Mouse (Mus musculus) frontal cortex, adult 2 months (tissue): Measurements from ENCODE around the gene Gadd45gip1. TPM values are rescaled to one million over a fixed set of nuclear protein-coding genes. Genes with fewer than 3 reads are reported as not detected.

ENCODE experiments used
- DNase-seq, 2 experiments: peaks; one replicate each; pipeline ENCODE4 v3.0.0; 2022; ENCODE audit warnings: low spot score in 1 of 2; ENCODE audit errors: extremely low spot score in 1 of 2
- polyA plus RNA-seq: library from polyadenylated mRNA; depleted of rRNA; stranded (reverse); fragments of >200 nt; gene quantifications from 2 replicates; pipeline ENCODE4 v1.2.3, GENCODE M21; 2012; rRNA removed

Gadd45gip1 gene
- polyA plus RNA-seq = 28.0 and 30.9 TPM in 2 replicates

DNA sequence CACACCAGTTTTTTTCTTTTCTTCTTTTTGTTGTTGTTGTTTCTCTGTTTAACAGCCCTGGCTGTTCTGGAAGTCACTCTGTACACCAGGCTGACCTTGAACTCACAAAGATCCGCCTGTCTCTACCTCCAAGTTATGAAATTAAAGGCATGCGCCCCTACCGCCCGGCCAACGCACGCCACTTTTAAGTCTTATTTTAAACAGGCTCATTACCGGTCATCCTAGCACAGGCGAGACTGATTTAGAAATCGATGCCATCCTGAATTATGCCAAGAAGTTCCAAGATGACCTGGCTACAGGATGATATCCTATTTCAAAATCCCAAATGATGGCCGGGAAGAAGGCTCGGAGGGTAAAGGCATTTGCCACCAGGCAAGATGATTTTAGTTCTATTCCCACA, at the start of gene Gadd45gip1:
Gene Gadd45gip1, plus strand, starts transcription at position 33 of the 400 bp plus-strand sequence.
- no peak for DNase-seq

DNA sequence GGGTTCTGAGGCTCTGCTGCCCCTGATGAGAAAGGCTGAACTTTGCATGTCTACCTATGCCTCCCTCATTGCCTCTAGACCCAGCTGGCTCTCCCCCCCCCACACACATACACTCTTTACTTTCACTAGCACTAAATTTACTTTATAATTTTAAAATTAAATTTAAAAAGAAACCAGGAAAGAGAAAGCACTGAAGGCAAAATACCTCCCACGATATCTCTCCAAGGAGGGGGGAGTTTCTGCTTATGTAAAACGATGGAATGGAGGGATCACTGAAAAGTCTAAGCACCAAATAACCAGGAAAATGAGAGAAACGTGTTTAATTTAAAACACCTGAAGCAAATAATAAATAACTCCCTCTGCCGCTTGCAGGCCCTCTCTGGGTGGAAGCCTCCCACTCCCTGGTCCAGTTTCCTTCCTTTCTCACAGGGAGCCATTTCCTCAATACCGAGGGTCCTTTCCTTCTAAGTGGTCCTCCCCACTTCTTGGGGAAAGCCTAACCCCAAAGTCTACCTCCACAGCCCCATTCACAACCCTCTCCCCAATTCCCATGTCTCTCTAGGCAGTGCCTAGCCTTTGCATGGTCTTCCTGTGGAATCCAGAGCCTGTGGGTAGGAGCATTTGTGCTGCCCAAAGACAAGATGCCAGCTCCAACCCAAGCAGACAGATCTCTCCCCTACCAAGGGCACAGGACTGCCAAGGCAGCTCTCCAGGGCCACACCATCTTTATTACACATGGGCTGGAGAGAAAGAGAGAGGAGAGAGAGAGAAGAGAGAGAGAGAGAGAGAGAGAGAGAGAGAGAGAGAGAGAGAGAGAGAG, 49.4 kb upstream of the Gadd45gip1 start:
- no peak for DNase-seq

DNA sequence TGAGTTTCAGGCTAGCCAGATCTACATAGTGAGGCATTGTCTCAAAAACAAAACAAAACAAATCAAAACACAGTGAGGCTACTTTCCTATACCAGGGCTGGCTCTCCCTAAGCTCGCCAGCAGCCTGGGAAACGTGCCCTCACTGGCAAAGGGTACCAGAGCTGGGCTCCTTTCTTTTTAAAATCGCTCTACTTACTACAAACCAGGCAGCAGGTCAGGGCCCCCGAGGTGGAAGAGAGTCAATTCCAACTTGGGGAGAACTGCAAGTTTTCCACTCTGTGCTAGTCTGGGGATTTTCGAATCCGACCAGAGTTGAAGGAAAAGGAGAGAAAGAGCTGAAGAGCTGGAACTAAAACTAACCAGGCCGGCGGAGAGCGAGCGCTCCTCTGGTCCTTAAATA, 48.6 kb upstream of the Gadd45gip1 start:
- no peak for DNase-seq

DNA sequence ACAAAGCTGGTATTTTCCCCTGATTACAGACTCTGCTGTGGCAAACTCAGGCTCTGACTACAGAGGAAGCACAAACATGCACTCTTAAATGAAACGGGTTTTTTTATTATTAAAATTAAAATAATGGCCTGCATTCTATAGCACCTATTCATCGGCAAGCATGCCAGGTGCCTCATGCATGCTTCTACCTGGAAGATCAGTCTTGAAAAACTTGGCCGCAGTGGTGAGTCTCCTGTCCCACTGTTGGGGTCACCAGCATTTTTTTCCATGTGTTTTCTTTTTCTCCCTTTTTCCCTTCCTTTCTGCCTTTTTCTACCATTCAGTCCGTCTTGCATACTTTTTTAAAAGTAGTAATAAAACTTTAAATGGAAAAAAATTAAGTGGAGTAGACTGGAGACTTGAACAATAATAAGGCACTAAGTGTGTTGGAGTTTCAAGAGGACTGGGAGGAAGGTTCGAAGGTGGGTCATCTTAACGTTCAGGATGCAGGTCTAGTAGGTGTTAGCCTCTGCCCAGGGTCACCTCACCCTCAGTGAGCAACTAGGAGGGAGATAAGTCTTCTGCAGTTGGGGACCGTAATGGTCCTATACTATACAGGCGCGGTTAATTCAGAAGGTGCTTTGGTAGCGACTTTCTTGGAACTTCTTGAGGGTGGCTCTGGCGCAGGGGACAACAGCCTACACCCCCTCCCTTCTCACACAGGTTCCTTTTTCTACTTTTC, 48.0 kb upstream of the Gadd45gip1 start:
- no peak for DNase-seq

DNA sequence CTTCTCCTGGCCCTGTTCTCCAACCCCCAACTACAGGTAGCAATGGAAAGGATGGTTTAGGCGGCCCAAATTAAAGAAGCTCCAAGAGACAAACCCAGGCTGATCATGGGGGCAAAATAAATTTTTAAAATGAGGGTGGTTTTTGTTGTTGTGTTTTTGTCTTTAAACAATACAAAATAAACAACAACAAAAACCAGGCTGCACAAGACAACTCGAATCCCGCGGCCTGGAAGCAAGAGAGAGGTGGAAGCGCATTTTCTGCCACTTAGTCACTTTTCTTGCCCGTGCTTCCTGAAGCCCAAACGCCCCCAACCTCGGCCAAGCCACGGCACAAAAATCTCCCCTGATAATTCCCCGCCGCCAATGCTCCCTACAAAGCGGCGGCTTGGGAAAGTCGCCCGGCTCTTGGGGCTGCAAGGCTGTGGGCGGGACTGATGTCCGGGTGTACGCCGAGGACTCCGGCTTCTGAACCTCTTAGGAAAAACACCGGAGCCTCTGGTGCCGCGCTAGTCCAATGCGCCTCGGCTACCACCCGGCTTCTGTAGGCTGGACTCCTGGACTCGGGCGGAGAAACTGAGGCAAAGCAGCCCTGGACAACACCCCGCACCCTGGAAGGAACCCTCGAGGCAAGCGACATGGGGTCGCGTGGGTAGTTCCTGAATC, 47.3 kb upstream of the Gadd45gip1 start:
- no peak for DNase-seq

DNA sequence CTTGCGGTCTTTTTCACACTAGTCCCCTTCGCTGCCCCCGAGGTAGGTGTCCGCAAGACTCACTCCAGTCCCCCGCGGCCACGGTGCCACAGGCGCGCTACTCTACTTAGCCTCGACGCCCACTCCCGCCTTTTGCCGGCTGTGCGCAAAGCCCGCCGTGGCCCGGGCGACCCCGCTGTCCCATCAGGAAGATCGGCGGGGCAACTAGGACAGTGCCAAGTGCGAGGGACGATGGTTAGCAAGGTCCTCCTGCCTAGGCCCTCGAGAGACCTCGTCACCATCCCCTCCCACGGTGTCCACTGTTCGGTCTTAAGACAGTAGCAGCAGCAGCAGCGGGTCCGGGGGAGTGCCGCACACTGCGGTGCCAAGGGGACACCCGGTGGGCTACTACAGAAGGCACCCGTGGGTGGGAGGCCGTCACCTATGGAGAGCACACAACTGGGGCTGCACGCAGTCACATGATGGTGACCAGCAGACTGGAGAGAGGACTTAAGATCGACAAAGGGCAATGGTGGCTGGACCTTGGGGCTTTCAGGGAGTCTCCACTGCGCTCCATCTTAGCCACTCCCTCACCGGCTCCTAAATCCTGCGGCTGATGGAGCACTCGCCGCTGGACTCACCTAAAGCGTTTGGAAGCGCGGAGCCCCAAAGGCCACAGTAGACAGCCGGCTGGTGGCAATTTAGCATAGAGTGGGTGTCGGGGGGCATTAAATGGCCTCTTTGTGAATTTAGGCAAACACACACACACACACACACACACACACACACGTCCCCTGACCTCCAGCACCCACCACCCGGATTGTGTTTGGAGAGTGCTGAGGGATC, 46.4 kb upstream of the Gadd45gip1 start:
- DNase-seq = no peak

DNA sequence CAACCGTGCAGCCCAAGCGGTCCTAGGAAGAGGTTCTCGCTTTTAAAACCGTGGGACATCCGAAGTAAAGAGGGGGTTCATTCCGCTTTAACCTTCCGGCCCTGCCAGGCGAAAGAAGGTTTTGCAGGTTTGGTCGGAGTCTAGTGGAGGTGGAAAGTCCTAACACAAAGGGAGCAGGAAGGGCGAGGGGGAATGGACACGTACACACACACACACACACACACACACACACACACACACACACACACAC, 45.9 kb upstream of the Gadd45gip1 start:
- DNase-seq = no peak

DNA sequence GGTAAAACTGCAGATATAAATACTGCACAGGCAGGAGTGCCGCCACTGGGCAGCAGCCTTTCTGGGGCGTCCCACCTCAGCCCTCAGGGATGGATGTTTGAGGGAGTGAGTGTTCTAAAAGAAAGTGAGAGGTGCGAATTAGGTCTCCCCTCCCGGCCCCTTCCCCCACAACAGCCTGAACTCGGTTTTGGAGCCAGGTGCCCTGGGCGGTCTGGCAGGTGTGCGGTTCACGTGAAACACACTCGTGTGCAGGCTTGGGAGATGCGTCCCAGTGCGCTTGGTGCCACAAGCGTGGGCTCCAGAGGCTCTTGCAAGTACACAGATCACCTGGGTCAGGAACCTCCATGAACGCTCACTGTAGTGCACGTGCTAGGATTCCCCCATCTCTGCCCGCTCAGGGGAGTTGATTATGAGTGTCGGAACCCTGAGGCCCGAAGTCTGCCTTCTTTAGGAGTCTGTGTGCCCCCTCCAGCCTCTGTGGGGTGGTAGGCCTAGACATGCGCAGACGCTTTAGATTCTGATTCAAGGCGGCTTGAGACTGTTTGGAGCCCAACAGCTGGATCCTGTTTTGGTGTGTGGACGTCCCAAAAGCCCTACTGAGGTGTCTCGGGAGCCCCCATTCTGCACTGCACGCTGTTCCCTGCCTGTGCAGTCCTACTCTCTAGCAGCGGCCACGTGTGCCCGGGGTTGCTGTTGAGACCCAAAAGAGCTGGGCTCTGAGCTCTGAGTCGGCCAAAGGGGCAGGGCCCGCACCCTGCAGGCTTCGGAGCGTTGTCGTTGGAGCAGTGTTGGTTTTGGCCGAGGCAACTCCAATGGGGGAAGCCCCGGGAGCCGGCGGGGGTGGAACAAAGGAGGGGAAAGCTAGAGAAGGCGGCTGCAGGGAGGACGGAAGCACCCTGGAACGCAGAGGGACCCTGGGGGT, 45.3 kb upstream of the Gadd45gip1 start:
- no peak for DNase-seq

DNA sequence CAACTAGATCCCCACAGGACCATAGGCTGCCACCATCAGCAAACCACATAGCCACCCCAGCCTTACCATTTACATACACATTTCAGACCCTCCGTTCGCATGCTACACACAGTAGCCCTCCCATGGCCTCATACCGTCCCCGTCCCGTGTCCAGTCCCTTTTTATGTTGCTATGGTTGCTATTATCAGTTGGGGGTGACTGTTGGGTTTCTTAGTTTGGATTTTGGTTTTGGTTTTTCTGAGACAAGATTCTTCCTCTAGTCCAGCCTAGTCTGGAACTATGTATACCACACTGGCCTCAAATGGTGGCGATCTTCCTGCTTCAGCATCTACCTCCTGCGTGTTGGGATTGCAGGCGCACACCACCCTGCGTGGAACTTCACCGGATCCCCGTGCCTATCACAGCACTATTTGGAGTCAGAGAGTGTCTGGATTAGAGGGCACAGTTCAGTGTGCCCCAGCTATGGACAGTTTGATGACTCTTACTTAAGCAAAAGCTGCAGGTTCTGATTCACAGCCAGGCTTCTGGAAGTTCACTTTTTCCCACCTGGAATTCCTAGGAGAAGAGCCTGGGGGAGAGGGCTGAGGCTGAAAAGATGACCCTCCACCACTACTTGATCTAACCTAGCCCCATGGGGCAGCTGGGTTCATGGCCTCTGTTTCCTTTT, 44.4 kb upstream of the Gadd45gip1 start:
- no peak for DNase-seq

DNA sequence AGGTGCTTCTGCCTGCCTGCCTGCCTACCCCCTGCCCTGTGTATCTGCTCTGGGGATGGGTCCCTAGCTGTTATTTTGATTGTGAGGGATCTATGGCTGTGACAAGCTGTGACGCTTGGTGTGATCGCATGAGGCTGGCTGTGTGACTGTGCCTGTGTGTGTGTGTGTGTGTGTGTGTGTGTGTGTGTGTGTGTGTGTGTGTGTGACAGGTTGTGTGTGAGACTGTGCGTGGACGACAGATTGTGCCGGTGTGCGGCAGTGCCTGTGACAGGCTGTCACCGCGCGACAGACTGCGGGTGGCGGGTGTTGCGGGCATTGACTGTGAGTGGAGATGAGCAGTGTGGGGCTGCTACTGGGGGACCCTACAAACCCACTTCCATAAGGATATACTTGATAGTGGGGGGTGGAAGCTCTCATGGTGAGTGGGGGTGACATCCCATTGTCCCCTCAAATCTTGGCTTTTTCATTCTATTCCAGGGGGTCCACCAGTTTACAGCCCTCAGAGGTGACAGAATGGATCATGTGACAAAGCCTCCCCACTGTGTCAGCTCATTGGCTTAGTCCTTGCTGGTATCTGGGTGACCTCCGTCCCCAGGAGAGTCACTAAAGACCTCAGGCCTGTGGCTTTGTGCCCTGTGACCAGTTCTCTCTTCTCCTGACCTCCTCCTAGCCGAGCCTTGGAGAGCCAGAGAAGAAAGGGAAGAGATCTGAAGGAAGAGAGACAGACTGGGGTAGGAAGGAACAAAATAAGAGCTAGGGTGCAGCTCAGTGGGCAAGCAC, 43.6 kb upstream of the Gadd45gip1 start:
- no peak for DNase-seq

DNA sequence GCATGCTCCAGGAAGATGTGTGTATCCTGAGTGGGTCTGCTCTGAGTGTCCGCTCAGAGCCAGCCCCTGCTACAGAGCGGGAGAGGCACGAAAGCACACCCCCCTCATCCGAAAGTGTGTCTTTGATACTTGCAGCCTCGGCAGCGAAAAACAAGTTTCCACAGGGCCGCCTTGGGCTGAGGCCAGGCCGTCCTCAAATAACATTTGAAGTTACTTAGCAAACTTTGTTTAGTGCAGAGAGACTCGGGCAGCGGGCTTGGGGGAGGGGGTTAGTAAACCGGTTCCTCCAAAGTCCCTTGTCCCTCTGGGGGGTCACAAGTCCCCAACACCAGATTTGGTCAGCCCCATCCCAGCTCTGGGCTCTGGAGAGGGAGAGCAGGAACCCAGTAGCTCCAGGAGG, 42.4 kb upstream of the Gadd45gip1 start:
- peak in 1 of 2 experiments; percentile 71 for DNase-seq

DNA sequence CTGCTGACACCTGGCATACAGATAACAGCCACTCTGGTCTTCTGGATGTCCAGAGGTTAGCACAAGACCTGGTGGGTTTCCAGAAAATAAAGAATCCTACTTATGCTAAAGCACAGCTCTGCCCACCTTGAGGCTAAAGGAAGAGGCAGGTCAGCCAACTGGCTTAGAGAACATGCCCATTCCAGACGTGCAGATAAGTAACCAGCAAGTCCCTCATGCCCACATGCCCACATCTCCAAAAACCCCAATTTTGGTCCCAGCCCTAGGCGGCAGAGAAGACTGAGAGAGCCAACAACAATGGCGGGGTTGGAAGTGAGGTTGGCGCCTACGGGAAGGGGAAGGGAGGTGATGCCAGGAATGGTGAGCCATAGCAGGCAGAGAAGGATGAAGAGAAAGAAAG, 42.0 kb upstream of the Gadd45gip1 start:
- DNase-seq = no peak

DNA sequence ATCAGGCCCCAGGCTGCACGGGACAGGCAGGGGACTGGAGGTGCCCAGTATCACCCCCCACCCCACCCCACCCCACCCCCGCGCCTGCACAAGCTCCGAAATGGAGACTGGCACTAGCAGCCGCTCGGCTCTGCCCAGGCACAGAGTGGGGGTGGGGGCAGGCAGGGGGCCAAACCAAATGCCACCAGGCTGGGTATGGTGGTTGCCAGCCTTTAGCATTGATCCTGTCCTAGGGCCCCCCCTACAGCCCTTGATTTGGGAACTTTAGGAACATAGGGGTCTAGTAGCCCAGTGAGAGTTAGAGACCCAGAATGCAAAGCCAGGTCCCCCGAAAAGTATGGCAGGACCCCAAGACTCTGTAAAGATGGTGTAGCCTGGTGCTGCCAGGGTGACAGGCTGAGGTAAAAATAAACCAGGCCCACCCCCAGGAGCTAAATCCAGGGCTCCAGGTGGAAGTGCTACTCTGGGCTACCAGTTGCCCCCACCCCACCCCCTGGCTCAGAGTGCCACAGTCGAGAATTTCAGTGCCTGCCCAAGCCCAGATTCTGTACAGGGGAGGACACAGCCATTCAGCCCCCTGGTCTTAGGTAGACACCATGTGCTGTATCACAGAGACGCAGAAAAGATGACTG, 41.4 kb upstream of the Gadd45gip1 start:
- no peak for DNase-seq

DNA sequence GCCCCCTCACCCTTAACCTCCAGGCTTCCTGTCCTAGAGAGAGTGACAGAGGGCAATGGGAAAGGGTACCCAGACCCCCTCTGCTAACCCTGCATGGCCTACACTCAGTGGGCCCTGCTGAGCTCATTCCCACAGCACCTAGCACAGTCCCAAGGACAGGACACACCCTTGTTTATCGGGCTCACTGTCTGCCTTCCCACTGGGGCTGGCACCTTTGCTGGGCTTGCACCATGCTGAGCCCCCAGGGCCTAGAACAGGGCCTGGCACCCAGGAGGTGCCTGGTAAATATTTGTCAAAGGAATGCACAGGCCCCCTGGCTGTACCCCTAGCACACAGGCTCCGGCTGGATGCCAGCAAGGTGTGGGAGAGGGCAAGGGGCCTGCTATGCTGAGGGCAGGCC, 40.8 kb upstream of the Gadd45gip1 start:
- DNase-seq = no peak

DNA sequence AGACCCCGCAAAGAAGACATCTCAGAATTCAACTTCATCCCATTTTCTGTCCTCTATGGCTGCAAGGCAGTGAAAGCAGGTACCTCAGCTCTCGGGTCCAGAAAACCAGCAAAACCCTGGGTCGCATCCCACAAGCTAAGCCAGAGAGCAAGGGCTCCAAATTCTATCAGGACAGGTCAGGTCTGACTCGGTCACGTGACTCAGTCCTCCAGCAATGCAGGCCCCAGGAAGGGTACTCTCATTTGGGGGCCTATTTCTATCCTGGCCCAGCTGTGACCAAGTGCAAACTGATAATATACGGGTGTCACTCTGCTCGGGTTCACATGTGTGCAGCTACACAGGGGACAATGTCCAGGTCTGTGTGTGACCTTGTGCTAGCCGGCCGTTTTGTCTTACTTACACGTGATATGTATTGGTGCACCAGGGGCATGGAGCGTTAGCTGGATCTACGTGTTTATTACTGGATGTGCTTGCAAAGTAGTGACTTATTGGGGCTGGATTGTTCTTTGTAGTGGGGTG, 38.8 kb upstream of the Gadd45gip1 start:
- no peak for DNase-seq

DNA sequence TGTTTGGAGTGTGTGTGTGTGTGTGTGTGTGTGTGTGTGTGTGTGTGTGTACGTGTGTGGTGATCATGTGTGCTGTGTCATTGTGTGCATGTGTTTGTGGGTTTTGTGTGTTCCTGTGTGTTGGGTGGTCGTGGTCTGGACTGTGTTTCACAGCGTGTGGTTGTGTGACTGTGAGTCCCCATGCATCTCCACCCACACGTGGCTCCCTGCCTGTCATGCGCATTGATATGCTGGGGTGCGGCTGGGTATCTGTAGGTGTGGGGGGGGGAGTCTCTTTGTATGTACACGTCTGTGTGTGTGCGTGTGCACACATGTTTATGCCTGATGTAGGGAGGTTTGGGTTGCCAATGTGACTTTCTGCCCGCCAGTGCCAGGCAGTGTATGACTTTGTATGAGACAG, 38.2 kb upstream of the Gadd45gip1 start:
- no peak for DNase-seq

DNA sequence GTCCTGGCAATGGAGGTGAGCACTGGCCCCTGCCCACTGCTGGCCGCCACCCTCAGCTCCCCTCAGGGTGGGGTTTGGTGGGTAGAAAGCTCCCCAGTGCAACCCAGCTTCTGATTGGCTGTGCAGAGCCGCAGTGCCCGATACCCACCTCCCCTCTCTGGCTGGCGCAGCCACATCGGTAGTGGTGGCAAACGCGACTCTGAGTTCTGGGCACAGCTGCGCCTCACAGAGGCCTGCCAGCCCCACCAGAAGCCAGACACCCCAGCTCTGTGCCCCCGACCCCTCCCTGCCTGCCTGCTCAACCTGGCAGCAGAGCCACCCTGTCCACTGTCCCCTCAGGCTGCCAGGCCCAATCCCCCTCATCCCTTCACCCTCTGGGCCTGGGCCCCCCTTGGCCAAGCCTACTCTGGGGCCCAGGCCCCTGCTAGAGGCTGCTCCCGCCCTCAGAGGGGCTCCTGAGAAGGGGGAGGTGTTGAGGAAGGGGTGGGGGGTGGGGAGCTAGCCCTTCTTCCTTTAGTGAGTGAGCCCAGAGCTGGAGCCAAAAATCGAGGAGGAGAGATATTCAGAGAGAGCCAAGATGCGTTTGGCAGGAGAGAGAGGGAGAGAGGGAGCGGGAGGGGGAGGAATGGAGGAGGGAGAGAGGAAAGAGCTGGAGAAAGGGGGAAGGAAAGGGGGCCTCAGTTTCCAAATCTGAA, 37.4 kb upstream of the Gadd45gip1 start:
- peak in 1 of 2 experiments; percentile 76 for DNase-seq
